Mouse (Mus musculus): Measurements from ENCODE around the gene Kcnj6. TPM values are rescaled to one million over a fixed set of nuclear protein-coding genes. Genes with fewer than 3 reads are reported as not detected.
"Not testable (repeated sequence)": the region's sequence is repeated elsewhere in the genome, so short reads cannot be mapped to it uniquely, and the experiment has no call there.

Kcnj6 gene
- polyA plus RNA-seq, 1 experiment from 2014 or later: not detected

DNA sequence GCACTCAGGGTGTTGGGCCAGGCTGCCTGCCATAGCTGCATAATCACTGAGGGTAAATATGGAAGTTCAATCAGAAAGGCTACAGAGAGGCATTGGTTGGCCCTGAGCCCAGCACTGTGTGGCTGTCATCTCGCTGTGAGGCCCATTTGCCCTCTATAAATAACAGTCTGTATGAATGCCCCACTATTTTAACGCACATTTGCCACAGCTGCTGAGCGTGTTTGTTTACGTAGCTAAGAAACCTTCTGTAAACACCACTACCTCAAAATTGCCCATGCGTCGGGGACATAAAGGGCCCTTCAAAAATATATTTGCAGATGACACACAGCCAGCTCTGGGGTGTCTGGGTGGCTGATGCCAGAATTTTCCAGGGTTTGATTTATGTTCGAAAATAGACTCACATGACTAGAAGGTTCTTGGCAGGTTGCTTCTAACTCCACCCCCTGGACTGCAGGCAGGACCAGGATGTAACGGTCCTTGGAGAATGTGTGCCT, 170.4 kb downstream of the Kcnj6 start:
- no peak overlapping the region for H3K4me3 ChIP-seq (ENCODE audit: low read depth, low read length)
- no peaks in the 10 kb centered on the region for H3K27me3 ChIP-seq (replicated peaks; ENCODE audit: control insufficient read depth, insufficient read depth, low read length)
- no peak overlapping the region for H3K27ac ChIP-seq (ENCODE audit: low read depth, low read length)
- H3K9me3 ChIP-seq (ENCODE audit: control insufficient read depth): no peaks in the 10 kb centered on the region
- ATAC-seq: no peak
- H3K36me3 ChIP-seq (ENCODE audit: control insufficient read depth, insufficient read depth): no peaks in the 10 kb centered on the region
- WGBS: 27% methylated on average over 8 of the region's 8 CpGs
- no peak for TF ChIP-seq CTCF (IDR thresholded peaks at IDR 0.05; ENCODE audit: low read depth)
- no peaks in the 10 kb centered on the region for H3K4me1 ChIP-seq (replicated peaks; ENCODE audit: control insufficient read depth, insufficient read depth, low read length)
- H3K4me2 ChIP-seq (replicated peaks; ENCODE audit: low read depth): no peak overlapping the region
- H3K9ac ChIP-seq (ENCODE audit: low read depth, low read length): no peak overlapping the region

DNA sequence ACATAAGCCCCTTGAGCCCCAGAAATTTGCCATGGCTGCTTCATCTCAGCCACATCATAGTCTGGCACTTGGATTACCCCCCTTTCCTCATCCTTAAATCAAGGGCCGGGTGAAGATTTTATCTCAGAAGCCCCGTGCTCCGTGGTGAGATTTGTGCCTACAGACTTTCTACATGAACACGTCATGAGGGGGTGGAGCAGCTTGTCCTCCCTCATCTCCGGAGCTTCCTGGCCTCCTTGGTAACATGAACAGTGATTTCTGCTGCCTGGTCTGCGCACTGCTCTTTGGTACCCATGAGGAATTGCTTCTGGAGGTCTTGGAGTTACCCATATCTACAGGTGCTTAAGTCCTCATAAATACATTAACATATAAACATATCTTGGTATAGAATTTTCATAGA, 172.2 kb downstream of the Kcnj6 start:
- H3K27me3 ChIP-seq (replicated peaks; ENCODE audit: control insufficient read depth, insufficient read depth, low read length): no peaks in the 10 kb centered on the region
- no peak for ATAC-seq
- H3K9ac ChIP-seq (ENCODE audit: low read depth, low read length): no peak overlapping the region
- H3K9me3 ChIP-seq (ENCODE audit: control insufficient read depth): no peaks in the 10 kb centered on the region
- H3K36me3 ChIP-seq (ENCODE audit: control insufficient read depth, insufficient read depth): no peaks in the 10 kb centered on the region
- no peak overlapping the region for H3K4me2 ChIP-seq (replicated peaks; ENCODE audit: low read depth)
- no peak overlapping the region for H3K27ac ChIP-seq (ENCODE audit: low read depth, low read length)
- no peak for TF ChIP-seq CTCF (IDR thresholded peaks at IDR 0.05; ENCODE audit: low read depth)
- no peak overlapping the region for H3K4me3 ChIP-seq (ENCODE audit: low read depth, low read length)
- 81% methylated on average over 6 of the region's 6 CpGs for WGBS
- no peaks in the 10 kb centered on the region for H3K4me1 ChIP-seq (replicated peaks; ENCODE audit: control insufficient read depth, insufficient read depth, low read length)

DNA sequence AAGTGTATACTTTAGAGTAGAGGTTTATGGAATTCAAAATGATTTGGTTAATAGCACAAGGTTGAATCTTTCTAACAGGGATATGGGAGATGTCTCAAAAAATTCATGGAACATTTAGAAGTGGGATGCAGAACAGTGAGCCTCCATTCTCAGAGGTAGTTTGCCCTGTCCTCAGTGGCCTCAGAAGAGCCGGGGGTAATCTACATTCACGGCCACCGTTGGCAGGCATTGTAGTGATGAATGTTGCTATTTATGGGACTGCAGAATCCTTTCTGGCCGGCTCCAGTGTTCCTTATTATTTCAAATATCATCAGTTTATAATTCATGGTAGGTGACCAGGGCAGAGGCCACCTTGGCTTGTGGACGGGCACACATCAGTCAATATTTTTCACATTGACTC, 174.9 kb downstream of the Kcnj6 start:
- no peak overlapping the region for H3K27ac ChIP-seq (ENCODE audit: low read depth, low read length)
- no peak overlapping the region for H3K4me3 ChIP-seq (ENCODE audit: low read depth, low read length)
- TF ChIP-seq CTCF (IDR thresholded peaks at IDR 0.05; ENCODE audit: low read depth): no peak
- H3K4me1 ChIP-seq (replicated peaks; ENCODE audit: control insufficient read depth, insufficient read depth, low read length): no peaks in the 10 kb centered on the region
- ATAC-seq: no peak
- WGBS: 82% methylated on average over 5 of the region's 5 CpGs
- no peak overlapping the region for H3K9ac ChIP-seq (ENCODE audit: low read depth, low read length)
- H3K4me2 ChIP-seq (replicated peaks; ENCODE audit: low read depth): no peak overlapping the region
- no peaks in the 10 kb centered on the region for H3K27me3 ChIP-seq (replicated peaks; ENCODE audit: control insufficient read depth, insufficient read depth, low read length)
- H3K36me3 ChIP-seq (ENCODE audit: control insufficient read depth, insufficient read depth): no peaks in the 10 kb centered on the region
- H3K9me3 ChIP-seq (ENCODE audit: control insufficient read depth): no peaks in the 10 kb centered on the region

DNA sequence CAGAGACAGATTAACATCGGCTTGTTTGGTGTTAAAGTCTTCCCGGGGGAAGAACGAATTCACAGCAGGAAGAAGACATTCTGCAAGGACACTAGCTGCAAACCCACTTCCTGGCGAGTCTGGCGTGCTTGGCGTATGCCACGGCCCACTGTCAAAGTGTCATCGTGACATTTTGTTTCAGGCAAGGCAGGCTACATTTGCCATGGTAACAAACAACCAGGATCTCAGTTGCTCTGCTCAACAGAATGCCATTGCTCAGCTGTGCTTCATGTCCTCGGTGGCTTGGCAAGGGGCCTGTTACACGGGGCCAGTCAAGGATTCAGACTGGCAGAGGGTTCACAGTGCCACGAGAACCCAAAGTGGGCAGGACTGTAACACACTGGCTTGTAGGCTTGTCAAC, 175.9 kb downstream of the Kcnj6 start:
- 84% methylated on average over 11 of the region's 11 CpGs for WGBS
- Histone ChIP-seq H3K9ac (ENCODE audit: low read depth, low read length) (no peak overlapping the region), H3K4me1 (replicated peaks; ENCODE audit: control insufficient read depth, insufficient read depth, low read length) (no peaks in the 10 kb centered on the region), H3K36me3 (ENCODE audit: control insufficient read depth, insufficient read depth) (no peaks in the 10 kb centered on the region), H3K27me3 (replicated peaks; ENCODE audit: control insufficient read depth, insufficient read depth, low read length) (no peaks in the 10 kb centered on the region), H3K4me2 (replicated peaks; ENCODE audit: low read depth) (no peak overlapping the region), H3K27ac (ENCODE audit: low read depth, low read length) (no peak overlapping the region), H3K9me3 (ENCODE audit: control insufficient read depth) (no peaks in the 10 kb centered on the region), H3K4me3 (ENCODE audit: low read depth, low read length) (no peak overlapping the region)
- no peak for TF ChIP-seq CTCF (IDR thresholded peaks at IDR 0.05; ENCODE audit: low read depth)
- ATAC-seq: no peak

DNA sequence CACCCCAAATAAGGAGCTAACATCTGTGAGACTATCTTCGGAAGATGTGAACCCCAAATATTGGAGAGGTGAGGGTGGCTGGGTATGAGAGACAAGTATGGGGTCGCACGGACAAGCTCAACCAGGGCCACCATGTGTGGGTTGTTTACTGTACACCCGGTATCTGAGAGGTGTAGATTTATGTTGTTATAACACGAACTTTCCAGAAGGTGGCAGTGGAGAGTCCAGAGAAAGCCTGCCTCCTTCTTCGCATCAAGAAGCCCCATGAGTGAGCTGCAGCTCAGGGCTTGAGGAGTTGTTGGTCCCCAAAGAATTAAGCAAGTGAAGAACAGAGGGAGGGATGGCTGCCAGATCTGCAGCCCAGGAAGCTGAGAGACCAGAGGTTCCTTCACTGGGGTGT, 181.1 kb downstream of the Kcnj6 start:
- peak; percentile 79 for TF ChIP-seq CTCF (IDR thresholded peaks at IDR 0.05; ENCODE audit: low read depth)
- Histone ChIP-seq H3K9me3 (ENCODE audit: control insufficient read depth) (peaks cover 13% of the 10 kb centered on the region; the same call in 1 of the 2 replicates), H3K4me2 (replicated peaks; ENCODE audit: low read depth) (no peak overlapping the region), H3K27ac (ENCODE audit: low read depth, low read length) (no peak overlapping the region), H3K36me3 (ENCODE audit: control insufficient read depth, insufficient read depth) (no peaks in the 10 kb centered on the region), H3K9ac (ENCODE audit: low read depth, low read length) (no peak overlapping the region), H3K27me3 (replicated peaks; ENCODE audit: control insufficient read depth, insufficient read depth, low read length) (no peaks in the 10 kb centered on the region), H3K4me1 (replicated peaks; ENCODE audit: control insufficient read depth, insufficient read depth, low read length) (no peaks in the 10 kb centered on the region), H3K4me3 (ENCODE audit: low read depth, low read length) (no peak overlapping the region)
- 20% methylated on average over 6 of the region's 6 CpGs for WGBS
- ATAC-seq: no peak

DNA sequence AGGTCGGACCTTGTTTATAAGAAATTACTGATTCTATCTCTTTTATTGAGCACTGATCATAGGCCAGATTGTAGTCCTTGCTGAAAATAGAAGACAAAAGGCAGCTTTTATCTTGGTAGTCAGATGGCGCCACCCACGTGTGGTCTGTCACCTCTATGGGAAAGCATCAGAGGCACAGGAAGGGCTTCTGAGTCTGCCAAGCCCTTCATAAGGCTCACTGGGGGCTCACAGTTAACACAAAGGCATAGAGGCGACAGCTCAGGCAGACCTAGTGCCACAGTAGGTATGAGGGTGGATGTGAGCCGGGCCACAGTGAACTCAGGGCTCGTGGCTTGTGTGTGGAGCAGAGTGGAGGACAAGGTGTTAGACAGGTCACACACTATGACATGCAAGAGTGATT, 181.6 kb downstream of the Kcnj6 start:
- Histone ChIP-seq H3K4me2 (replicated peaks; ENCODE audit: low read depth) (no peak overlapping the region), H3K4me1 (replicated peaks; ENCODE audit: control insufficient read depth, insufficient read depth, low read length) (no peaks in the 10 kb centered on the region), H3K4me3 (ENCODE audit: low read depth, low read length) (no peak overlapping the region), H3K9me3 (ENCODE audit: control insufficient read depth) (peaks cover 13% of the 10 kb centered on the region; the same call in 1 of the 2 replicates), H3K9ac (ENCODE audit: low read depth, low read length) (no peak overlapping the region), H3K27ac (ENCODE audit: low read depth, low read length) (no peak overlapping the region), H3K27me3 (replicated peaks; ENCODE audit: control insufficient read depth, insufficient read depth, low read length) (no peaks in the 10 kb centered on the region), H3K36me3 (ENCODE audit: control insufficient read depth, insufficient read depth) (no peaks in the 10 kb centered on the region)
- no peak for ATAC-seq
- TF ChIP-seq CTCF (IDR thresholded peaks at IDR 0.05; ENCODE audit: low read depth): no peak
- WGBS: 79% methylated on average over 6 of the region's 6 CpGs

DNA sequence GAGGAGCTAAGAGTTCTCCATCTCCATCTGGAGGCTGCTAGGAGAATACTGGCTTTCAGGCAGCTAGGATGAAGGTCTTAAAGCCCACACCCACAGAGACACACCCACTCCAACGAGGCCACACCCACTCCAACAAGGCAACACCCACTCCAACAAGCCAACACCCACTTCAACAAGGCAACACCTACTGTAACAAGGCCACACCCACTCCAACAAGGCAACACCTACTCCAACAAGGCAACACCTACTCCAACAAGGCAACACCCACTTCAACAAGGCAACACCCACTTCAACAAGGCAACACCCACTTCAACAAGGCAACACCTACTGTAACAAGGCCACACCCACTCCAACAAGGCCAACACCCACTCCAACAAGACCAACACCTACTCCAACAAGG, 188.2 kb downstream of the Kcnj6 start:
- peaks cover 13% of the 10 kb centered on the region; the same call in 1 of the 2 replicates for H3K9me3 ChIP-seq (ENCODE audit: control insufficient read depth)
- H3K27me3 ChIP-seq (replicated peaks; ENCODE audit: control insufficient read depth, insufficient read depth, low read length): not testable (repeated sequence)

More for the DNA sequence above, 188.2 kb downstream of the Kcnj6 start:
- H3K4me2 ChIP-seq (replicated peaks; ENCODE audit: low read depth); H3K36me3 ChIP-seq (ENCODE audit: control insufficient read depth, insufficient read depth); H3K9ac ChIP-seq (ENCODE audit: low read depth, low read length); H3K4me3 ChIP-seq (ENCODE audit: low read depth, low read length); ATAC-seq; H3K27ac ChIP-seq (ENCODE audit: low read depth, low read length); H3K4me1 ChIP-seq (replicated peaks; ENCODE audit: control insufficient read depth, insufficient read depth, low read length): not testable (repeated sequence)
- WGBS: 13% methylated on average over 1 of the region's 1 CpGs
